Mouse (Mus musculus) small intestine, adult 2 months (tissue): ENCODE measurements around the gene Zfp777.

Experiments used
- CTCF ChIP-seq: fragments of 200-500 bp; IDR thresholded peaks from 2 replicates; pipeline ENCODE4 v1.5.1; 2012; ENCODE audit warnings: low read depth, mild to moderate bottlenecking, control low read depth, inconsistent platforms, low read length, moderate library complexity, mixed read lengths; ENCODE audit not compliant: insufficient replicate concordance, insufficient read length; ENCODE audit errors: extremely low read depth
- POLR2A ChIP-seq: fragments of 200-500 bp; IDR thresholded peaks from 2 replicates; pipeline ENCODE4 v1.6.1; 2012; ENCODE audit warnings: low read depth, mild to moderate bottlenecking, control low read depth, inconsistent platforms, low read length, moderate library complexity

DNA sequence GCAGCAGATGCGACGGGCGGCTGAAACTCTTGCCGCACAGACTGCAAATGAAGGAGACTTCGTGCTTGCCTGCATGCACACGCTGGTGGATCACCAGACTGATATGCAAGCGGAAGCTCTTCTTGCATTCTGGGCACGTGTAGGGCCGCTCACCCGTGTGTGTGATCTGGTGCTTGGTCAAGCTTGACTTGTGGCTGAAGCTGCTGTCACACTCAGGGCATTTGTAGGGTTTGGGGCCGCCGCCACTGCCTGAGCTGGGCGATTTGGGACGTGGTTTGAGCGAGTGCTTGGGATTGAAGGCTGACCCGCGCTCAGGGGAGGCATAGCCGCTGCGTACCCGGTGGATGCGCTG lies 23.7 kb downstream of the Zfp777 start:
- TF ChIP-seq CTCF (no peak), POLR2A (no peak)
